Mouse (Mus musculus) forebrain, embryonic 10.5 days (tissue): ENCODE results near the gene Gpd2. TPM values are rescaled to one million over a fixed set of nuclear protein-coding genes. Genes with fewer than 3 reads are reported as not detected.

Experiments
- DNase-seq: peaks from one replicate; pipeline ENCODE4 v3.0.0-alpha.2; 2017; ENCODE audit warnings: low spot score; ENCODE audit errors: extremely low spot score
- H3K27ac ChIP-seq: fragments of 300-500 bp; sonication (generic); 2 replicates; pipeline ENCODE4 v1.5.1; 2016; ENCODE audit warnings: mild to moderate bottlenecking
- H3K27me3 ChIP-seq: fragments of 300-500 bp; sonication (generic); 2 replicates; pipeline ENCODE4 v1.6.1; 2016; ENCODE audit warnings: mild to moderate bottlenecking; ENCODE audit not compliant: poor library complexity, severe bottlenecking
- H3K36me3 ChIP-seq: fragments of 300-500 bp; sonication (generic); replicated peaks from 2 replicates; pipeline ENCODE4 v1.6.1; 2016; ENCODE audit warnings: mild to moderate bottlenecking, moderate library complexity
- H3K4me1 ChIP-seq: fragments of 300-500 bp; sonication (generic); 2 replicates; pipeline ENCODE4 v1.6.1; 2016
- H3K4me3 ChIP-seq: fragments of 300-500 bp; sonication (generic); 2 replicates; pipeline ENCODE4 v1.5.1; 2016; ENCODE audit warnings: mild to moderate bottlenecking, moderate library complexity
- H3K9me3 ChIP-seq: fragments of 300-500 bp; sonication (generic); 2 replicates; pipeline ENCODE4 v1.6.1; 2016; ENCODE audit warnings: mild to moderate bottlenecking, moderate library complexity
- WGBS: fragments of 180-500 bp; shearing (Covaris S2); methylation state at CpG from one replicate; pipeline ENCODE4 v1.1.7; 2016; 5-methylcytosine and 5-hydroxymethylcytosine counted together
- polyA plus RNA-seq: library from polyadenylated mRNA; unstranded; fragments of >200 nt; fragmentation: Nextera tagmentation; extraction: Ambion mirVana; gene quantifications from 2 replicates; pipeline ENCODE4 v1.2.1, GENCODE M21; 2016

Gpd2 gene
- polyA plus RNA-seq, 1 experiment from 2014 or later = 37.5 TPM

- Histone ChIP-seq H3K4me3 (no peak overlapping the region), H3K4me1 (peaks cover 25% of the 10 kb centered on the region), H3K9me3 (peaks cover 11% of the 10 kb centered on the region; the same call in 1 of the 2 replicates), H3K27me3 (no peaks in the 10 kb centered on the region), H3K36me3 (peaks cover 28% of the 10 kb centered on the region), H3K27ac (no peak overlapping the region)
- 94% methylated on average over 7 of the region's 7 CpGs for WGBS
- no peak for DNase-seq
Observed at GRCm38 (mm10) chr2:57283791-57284190, 46.4 kb downstream of the Gpd2 start.

DNA sequence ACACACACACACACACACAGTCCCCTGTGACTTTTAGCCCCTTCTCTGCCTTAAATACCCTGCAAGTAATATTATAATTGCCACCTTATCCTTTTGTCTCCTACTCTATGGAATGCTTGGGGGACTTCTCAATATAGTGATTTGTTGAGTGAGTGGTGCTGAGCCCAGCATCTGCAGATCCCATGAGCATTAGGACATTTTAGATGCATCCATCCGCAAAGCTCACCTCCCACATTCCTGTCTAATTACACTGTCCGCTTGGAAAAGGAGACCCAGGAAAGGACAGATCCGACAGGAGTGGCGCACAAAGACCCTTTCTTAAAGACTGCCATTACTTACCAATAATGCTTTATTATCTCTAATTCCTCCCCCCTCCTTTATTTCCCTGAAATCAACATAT lies 47.8 kb downstream of the Gpd2 start:
- peaks cover 6% of the 10 kb centered on the region; the same call in 1 of the 2 replicates for H3K9me3 ChIP-seq
- 47% methylated on average over 4 of the region's 4 CpGs for WGBS
- H3K4me1 ChIP-seq = peaks cover 25% of the 10 kb centered on the region

GRCm38 (mm10) chr2:57287986-57288385 lies 50.6 kb downstream of the Gpd2 start:
- 89% methylated on average over 1 of the region's 1 CpGs for WGBS
- Histone ChIP-seq H3K36me3 (peaks cover 31% of the 10 kb centered on the region), H3K9me3 (peaks cover 6% of the 10 kb centered on the region; the same call in 1 of the 2 replicates), H3K27me3 (no peaks in the 10 kb centered on the region), H3K4me1 (peaks cover 25% of the 10 kb centered on the region), H3K27ac (no peak overlapping the region), H3K4me3 (no peak overlapping the region)
- no peak for DNase-seq

More for the DNA sequence above, 47.8 kb downstream of the Gpd2 start:
- H3K36me3 ChIP-seq = peaks cover 25% of the 10 kb centered on the region
- H3K27ac ChIP-seq = no peak overlapping the region
- H3K27me3 ChIP-seq = no peaks in the 10 kb centered on the region
- no peak for DNase-seq
- H3K4me3 ChIP-seq = no peak overlapping the region

GRCm38 (mm10) chr2:57293571-57293970 lies 56.1 kb downstream of the Gpd2 start:
- H3K27me3 ChIP-seq = no peaks in the 10 kb centered on the region
- WGBS = 86% methylated on average over 2 of the region's 2 CpGs
- no peak overlapping the region for H3K4me3 ChIP-seq
- no peaks in the 10 kb centered on the region for H3K4me1 ChIP-seq
- H3K9me3 ChIP-seq = no peaks in the 10 kb centered on the region
- no peak for DNase-seq
- no peak overlapping the region for H3K27ac ChIP-seq
- H3K36me3 ChIP-seq = peaks cover 20% of the 10 kb centered on the region

DNA sequence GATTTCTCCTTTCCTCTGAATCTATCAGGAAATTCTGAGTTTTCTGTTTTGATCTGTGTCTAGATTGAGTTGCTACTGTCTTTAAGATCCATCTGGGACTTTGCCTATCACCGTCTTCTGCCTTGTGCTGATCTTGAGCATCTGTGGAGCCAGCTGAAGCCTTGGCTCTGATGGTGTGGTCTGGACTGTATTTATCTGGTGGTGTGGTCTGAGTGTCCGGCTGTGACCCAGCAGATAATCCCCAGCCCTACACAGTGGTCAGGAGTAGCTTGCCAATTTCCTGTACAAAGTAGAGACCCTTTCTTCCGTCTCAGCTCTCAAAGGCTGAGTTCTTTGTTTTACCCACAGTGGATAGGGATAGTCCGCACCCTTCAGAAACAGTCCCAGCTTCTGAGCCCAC lies 58.6 kb downstream of the Gpd2 start:
- Histone ChIP-seq H3K4me3 (no peak overlapping the region), H3K36me3 (peaks cover 6% of the 10 kb centered on the region), H3K27me3 (no peaks in the 10 kb centered on the region), H3K9me3 (no peaks in the 10 kb centered on the region), H3K27ac (no peak overlapping the region), H3K4me1 (peaks cover 1% of the 10 kb centered on the region; the same call in 1 of the 2 replicates)
- no peak for DNase-seq
- WGBS = 73% methylated on average over 4 of the region's 4 CpGs

GRCm38 (mm10) chr2:57297226-57297625 lies 59.8 kb downstream of the Gpd2 start:
- no peak overlapping the region for H3K27ac ChIP-seq
- H3K4me3 ChIP-seq = no peak overlapping the region
- H3K9me3 ChIP-seq = no peaks in the 10 kb centered on the region
- H3K36me3 ChIP-seq = no peaks in the 10 kb centered on the region
- DNase-seq = no peak
- H3K4me1 ChIP-seq = peaks cover 9% of the 10 kb centered on the region
- WGBS = 96% methylated on average over 4 of the region's 4 CpGs
- H3K27me3 ChIP-seq = no peaks in the 10 kb centered on the region

GRCm38 (mm10) chr2:57301539-57301938 lies 64.1 kb downstream of the Gpd2 start:
- Histone ChIP-seq H3K27ac (no peak overlapping the region), H3K36me3 (peaks cover 3% of the 10 kb centered on the region), H3K4me3 (no peak overlapping the region), H3K27me3 (no peaks in the 10 kb centered on the region), H3K9me3 (no peaks in the 10 kb centered on the region), H3K4me1 (peaks cover 9% of the 10 kb centered on the region)
- no peak for DNase-seq
- 55% methylated on average over 3 of the region's 3 CpGs for WGBS

DNA sequence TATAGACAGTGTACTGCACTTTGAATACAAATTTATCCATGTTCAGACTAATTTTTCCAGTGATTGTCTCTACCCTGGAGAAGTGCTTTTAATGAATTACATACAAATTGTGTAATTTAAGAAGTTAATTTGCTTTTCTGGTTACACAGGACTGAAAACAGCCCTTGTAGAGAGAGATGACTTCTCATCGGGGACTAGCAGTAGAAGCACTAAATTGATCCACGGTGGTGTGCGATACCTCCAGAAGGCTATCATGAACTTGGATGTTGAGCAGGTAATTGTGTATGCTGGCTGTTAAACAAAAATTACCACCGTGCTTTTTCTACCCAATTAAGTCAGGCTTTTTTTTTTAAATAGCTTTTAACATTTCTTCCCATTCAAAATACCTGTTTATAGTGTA lies 66.8 kb downstream of the Gpd2 start:
- WGBS = 94% methylated on average over 4 of the region's 4 CpGs
- no peak overlapping the region for H3K27ac ChIP-seq
- no peak for DNase-seq
- H3K9me3 ChIP-seq = no peaks in the 10 kb centered on the region
- H3K36me3 ChIP-seq = peaks cover 13% of the 10 kb centered on the region
- no peaks in the 10 kb centered on the region for H3K27me3 ChIP-seq
- H3K4me1 ChIP-seq = peaks cover 9% of the 10 kb centered on the region
- no peak overlapping the region for H3K4me3 ChIP-seq

- WGBS = 62% methylated on average over 7 of the region's 7 CpGs
- no peaks in the 10 kb centered on the region for H3K27me3 ChIP-seq
- no peak overlapping the region for H3K27ac ChIP-seq
- no peak for DNase-seq
- no peak overlapping the region for H3K4me3 ChIP-seq
- H3K4me1 ChIP-seq = peaks cover 9% of the 10 kb centered on the region
- no peaks in the 10 kb centered on the region for H3K9me3 ChIP-seq
- peaks cover 2% of the 10 kb centered on the region; the same call in 1 of the 2 replicates for H3K36me3 ChIP-seq
Observed at GRCm38 (mm10) chr2:57312268-57312797, 74.9 kb downstream of the Gpd2 start.

DNA sequence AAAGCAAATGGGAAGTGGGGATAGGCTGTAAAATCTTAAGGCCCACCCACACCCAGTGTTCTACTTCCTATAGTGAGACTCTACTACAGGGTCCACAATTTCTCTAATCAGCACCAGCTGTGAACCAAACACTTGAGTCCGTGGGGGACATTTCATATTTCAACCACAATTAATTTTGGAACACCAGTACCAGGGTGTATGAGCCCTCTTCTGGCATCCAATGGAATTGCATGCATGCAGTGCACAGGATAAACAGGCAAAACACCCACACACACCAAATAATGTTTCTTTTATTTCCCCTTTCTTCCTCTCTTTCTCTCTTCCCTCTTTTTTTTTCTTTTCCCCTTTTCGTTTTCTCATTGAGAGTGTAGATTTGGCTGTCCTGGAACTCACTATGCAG lies 78.6 kb downstream of the Gpd2 start:
- DNase-seq = no peak
- Histone ChIP-seq H3K36me3 (no peaks in the 10 kb centered on the region), H3K9me3 (no peaks in the 10 kb centered on the region), H3K27ac (no peak overlapping the region), H3K4me3 (no peak overlapping the region), H3K27me3 (no peaks in the 10 kb centered on the region), H3K4me1 (peaks cover 17% of the 10 kb centered on the region)
- 64% methylated on average over 2 of the region's 2 CpGs for WGBS

DNA sequence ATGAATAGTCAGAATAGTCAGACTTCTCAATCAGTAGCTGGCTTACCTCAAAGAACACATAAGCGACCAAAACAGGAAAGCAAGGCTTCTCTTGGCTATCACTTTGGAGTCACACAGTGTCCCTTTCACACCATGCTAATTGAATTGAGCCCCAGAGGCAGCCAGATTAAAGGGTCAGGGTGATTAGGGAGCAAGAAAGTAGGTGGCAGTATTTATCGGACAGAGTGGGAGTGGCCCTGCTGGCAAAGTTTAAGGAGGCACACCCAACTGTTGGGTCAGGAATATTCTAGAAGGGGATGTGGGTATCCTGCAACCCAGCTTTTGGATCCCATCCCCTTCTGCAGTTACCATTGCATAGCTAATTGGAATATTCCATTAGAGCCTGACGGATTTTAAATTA lies 80.9 kb downstream of the Gpd2 start:
- no peak for DNase-seq
- H3K27me3 ChIP-seq = no peaks in the 10 kb centered on the region
- H3K27ac ChIP-seq = no peak overlapping the region
- no peak overlapping the region for H3K4me3 ChIP-seq
- no peaks in the 10 kb centered on the region for H3K36me3 ChIP-seq
- WGBS = 43% methylated on average over 3 of the region's 3 CpGs
- no peaks in the 10 kb centered on the region for H3K9me3 ChIP-seq
- H3K4me1 ChIP-seq = peaks cover 8% of the 10 kb centered on the region

DNA sequence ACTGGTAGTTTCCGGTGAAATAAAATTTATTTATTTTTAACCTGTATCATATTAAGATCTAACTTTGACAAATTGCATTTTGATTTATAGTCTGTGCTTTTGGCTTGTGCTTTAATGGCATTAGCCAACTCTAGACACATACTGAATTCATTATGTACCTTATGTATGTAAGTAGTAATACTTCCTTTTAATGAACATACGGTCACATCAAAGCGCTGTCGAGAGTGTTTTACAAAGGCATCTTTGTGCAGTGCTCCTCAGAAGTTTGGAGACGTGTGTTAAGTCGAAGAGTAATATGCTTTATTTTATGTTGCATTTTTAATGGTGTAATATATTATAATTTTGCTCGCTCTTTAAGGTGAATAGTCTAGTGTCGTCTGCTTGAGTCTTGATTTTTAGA lies 88.7 kb downstream of the Gpd2 start:
- H3K27me3 ChIP-seq = no peaks in the 10 kb centered on the region
- WGBS = 95% methylated on average over 8 of the region's 8 CpGs
- no peak overlapping the region for H3K4me3 ChIP-seq
- DNase-seq = no peak
- H3K36me3 ChIP-seq = peaks cover 4% of the 10 kb centered on the region; the same call in 1 of the 2 replicates
- no peaks in the 10 kb centered on the region for H3K9me3 ChIP-seq
- H3K27ac ChIP-seq = no peak overlapping the region
- H3K4me1 ChIP-seq = no peaks in the 10 kb centered on the region

DNA sequence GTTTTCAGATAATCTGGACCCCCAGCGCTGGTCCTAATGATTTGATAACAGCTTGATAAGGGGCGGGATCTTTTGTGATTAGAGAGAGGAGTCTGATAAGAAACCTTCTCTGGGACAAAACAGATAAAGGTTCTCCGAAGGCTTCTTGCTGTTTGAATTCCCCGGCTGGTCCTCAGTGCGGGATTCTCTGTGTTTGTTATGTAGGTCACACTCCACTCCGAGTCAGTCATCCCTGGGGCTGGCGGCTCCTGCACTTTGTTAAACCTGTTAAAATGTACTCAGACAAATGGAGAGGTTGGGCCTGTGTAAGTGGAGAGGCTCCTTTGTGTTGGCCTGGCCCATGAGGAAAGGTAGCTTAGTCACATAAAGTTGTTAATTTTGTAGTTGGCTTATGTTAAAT lies 91.9 kb downstream of the Gpd2 start:
- 81% methylated on average over 7 of the region's 7 CpGs for WGBS
- no peaks in the 10 kb centered on the region for H3K27me3 ChIP-seq
- H3K4me1 ChIP-seq = peaks cover 7% of the 10 kb centered on the region

GRCm38 (mm10) chr2:57330812-57331211 lies 93.4 kb downstream of the Gpd2 start:
- Histone ChIP-seq H3K4me1 (peaks cover 9% of the 10 kb centered on the region), H3K27me3 (no peaks in the 10 kb centered on the region), H3K36me3 (peaks cover 12% of the 10 kb centered on the region), H3K27ac (no peak overlapping the region), H3K9me3 (no peaks in the 10 kb centered on the region; the same call in 1 of the 2 replicates), H3K4me3 (no peak overlapping the region)
- 79% methylated on average over 3 of the region's 3 CpGs for WGBS
- DNase-seq = no peak

More for the DNA sequence above, 91.9 kb downstream of the Gpd2 start:
- Histone ChIP-seq H3K9me3 (no peaks in the 10 kb centered on the region; the same call in 1 of the 2 replicates), H3K36me3 (peaks cover 12% of the 10 kb centered on the region), H3K4me3 (no peak overlapping the region), H3K27ac (no peak overlapping the region)
- no peak for DNase-seq
